Mouse (Mus musculus): Measurements from ENCODE around the gene Pcsk1. TPM values are rescaled to one million over a fixed set of nuclear protein-coding genes. Genes with fewer than 3 reads are reported as not detected.

The Pcsk1 gene
- total RNA-seq (2021): 10 to 100 TPM in 1 of 2 experiments, 1 to 10 TPM in 1; 9.5 to 12.3 TPM
- long read RNA-seq, experiment 1, full-length matches to known transcripts: 15 of 18 reads
- long read RNA-seq, experiment 1, partial matches to known transcripts: 0 of 18 reads
- long read RNA-seq, experiment 1, other reads (novel, unspliced or antisense): 3 of 18 reads
- long read RNA-seq, experiment 2, full-length matches to known transcripts: 6 of 11 reads
- long read RNA-seq, experiment 2, partial matches to known transcripts: 4 of 11 reads
- long read RNA-seq, experiment 2, other reads (novel, unspliced or antisense): 1 of 11 reads

GRCm38 (mm10) chr13:75089721-75090410, at the start of gene Pcsk1:
Pcsk1 (plus strand) TSS chr13:75089826.
- peak; percentile 16 for DNase-seq

DNA sequence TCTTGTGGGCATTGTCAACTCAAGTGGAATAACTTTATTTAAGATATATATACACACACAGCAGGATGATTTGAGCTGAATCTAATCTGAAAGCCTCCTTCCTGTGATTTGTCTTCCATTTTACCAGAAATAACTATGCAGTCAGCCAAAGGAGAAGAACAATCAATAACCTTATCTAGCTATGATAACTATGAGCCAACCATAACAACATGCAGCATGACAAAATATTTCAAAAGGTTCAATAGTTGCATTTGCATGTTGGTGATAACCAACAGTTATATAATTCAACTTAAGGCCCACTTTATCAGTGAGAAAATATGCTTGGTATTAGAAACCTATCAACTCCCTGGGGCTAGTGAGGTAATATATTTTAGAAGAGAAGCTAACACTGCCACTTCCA, 30.8 kb upstream of the Pcsk1 start:
- no peak for DNase-seq

DNA sequence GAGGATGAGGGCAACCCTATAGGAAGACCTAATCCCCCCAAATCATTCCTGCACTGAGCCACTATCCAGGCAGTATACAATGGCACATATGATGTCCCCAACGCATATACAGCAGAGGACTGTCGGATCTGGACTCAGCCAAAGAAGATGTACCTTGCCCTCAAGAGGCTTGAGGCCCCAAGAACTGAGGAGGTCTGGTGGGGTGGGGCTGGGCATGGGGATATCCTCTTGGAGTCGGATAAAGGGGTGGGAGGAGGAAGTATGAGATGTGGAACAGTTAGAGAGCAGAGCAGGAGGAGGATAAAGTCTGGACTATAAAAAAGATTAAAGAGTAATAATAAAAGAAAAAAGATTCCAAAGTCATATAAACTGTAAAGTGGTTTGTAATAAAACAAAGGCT, 25.7 kb upstream of the Pcsk1 start:
- no peak for DNase-seq

DNA sequence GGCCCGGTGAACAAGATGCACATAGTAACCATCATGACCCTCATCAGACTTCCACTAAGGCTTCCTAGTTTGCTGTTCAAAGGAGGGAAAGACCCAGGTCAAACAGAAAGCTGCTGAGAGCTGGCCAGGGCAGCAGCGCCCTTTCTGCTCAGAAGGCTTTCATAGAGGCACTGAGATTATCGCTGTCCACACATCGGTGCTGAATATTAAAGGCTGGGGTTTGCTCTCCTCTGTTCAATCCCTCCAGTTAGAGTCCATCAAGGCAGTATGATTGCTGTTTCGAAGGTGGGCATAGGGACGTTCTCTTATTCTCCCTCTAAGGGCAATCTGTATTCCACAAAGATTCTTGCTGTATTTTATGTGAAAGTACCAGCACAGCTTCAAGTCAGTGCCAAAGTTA, 1.0 kb upstream of the Pcsk1 start:
- peak; percentile 40 for DNase-seq

GRCm38 (mm10) chr13:75090411-75090779, 769 bp downstream of the Pcsk1 start:
- DNase-seq: peak; percentile 5

DNA sequence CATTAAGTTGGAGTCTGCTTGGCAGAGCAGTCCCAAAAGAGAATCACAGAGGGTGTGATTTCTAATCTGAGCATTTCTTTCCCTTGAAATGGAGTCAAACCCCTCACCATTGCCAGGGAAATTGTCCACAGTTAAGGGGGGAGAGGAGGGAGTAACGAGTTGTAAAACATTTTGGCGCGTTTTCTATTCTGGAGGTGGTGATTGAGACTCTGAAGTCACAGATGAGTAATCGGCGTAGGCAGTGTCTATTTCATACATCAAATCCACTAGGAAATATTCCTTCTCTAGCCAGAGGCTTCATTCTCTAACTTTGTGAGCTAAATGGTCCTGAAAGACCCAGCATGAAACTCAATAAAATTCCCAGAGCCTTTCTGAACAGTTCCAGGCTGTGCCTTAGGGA, 1.4 kb downstream of the Pcsk1 start:
- DNase-seq: no peak

- DNase-seq: no peak
Measured at GRCm38 (mm10) chr13:75095487-75095886, 5.9 kb downstream of the Pcsk1 start.

- DNase-seq: no peak
Measured at GRCm38 (mm10) chr13:75113114-75113513, 23.5 kb downstream of the Pcsk1 start.

- no peak for DNase-seq
Measured at GRCm38 (mm10) chr13:75114007-75114424, 24.4 kb downstream of the Pcsk1 start.

GRCm38 (mm10) chr13:75114838-75115237, 25.2 kb downstream of the Pcsk1 start:
- DNase-seq: no peak

GRCm38 (mm10) chr13:75135833-75136232, 46.2 kb downstream of the Pcsk1 start:
- DNase-seq: no peak

- DNase-seq: no peak
Measured at GRCm38 (mm10) chr13:75160661-75161060, 71.0 kb downstream of the Pcsk1 start.

- no peak for DNase-seq
Measured at GRCm38 (mm10) chr13:75163408-75163807, 73.8 kb downstream of the Pcsk1 start.

All from adrenal gland, postnatal 10 days (tissue).